ENCODE assay signal across 10 mouse cellular contexts in genomic region chr13:108151782-108152181, GRCm38 (mm10). TPM values are rescaled to one million over a fixed set of nuclear protein-coding genes. Genes with fewer than 3 reads are reported as not detected.
DNase-seq lines count a peak whose midpoint lies in the region; ATAC-seq and TF ChIP-seq lines count a peak whose summit lies in the region.
"Had no signal": no experiment of that assay in that cellular context is flagged by ENCODE, and none has a peak within 500 bp of the region (broad histone marks: within the 10 kb centered on the region; RNA-seq: fewer than 3 reads in every experiment).

No protein-coding gene starts in this region.

- H3K4me2 ChIP-seq in hindbrain, embryonic 14.5 days (replicated peaks) = no peak overlapping the region
- H3K4me2 ChIP-seq in forebrain, embryonic 16.5 days (ENCODE audit: low read length) = no peak overlapping the region
- H3K4me2 ChIP-seq: liver, embryonic 15.5 days had no signal

- peak; percentile 54 for DNase-seq in hindbrain, embryonic 14.5 days (ENCODE audit: low spot score)
- DNase-seq in hindbrain, embryonic 10.5 days (ENCODE audit: low spot score) = no peak
- DNase-seq in 416B (ENCODE audit: low read depth) (peak; percentile 73), ES-E14 (ENCODE audit: low read depth, low spot score) (no peak)
- DNase-seq in adrenal gland, adult 2 months = no peak
- DNase-seq in ovary, adult 18-20 months (ENCODE audit: low spot score) = no peak
- DNase-seq: heart, postnatal 36 days had no signal

- in situ Hi-C loops in ES-E14 (cut with MboI; ENCODE audit: low sequenced_read_pairs in 2 of 2, unreplicated experiment in 2 of 2) = no loop called here

- H3K36me3 ChIP-seq in hindbrain, embryonic 14.5 days (replicated peaks; ENCODE audit: control insufficient read depth, insufficient read depth) = no peaks in the 10 kb centered on the region
- H3K36me3 ChIP-seq in hindbrain, embryonic 10.5 days = no peaks in the 10 kb centered on the region
- peaks cover 2% of the 10 kb centered on the region; the same call in 1 of the 2 replicates for H3K36me3 ChIP-seq in ES-E14 (ENCODE audit: control insufficient read depth, insufficient read depth, low read length, poor library complexity, severe bottlenecking)
- no peaks in the 10 kb centered on the region for H3K36me3 ChIP-seq in forebrain, embryonic 16.5 days (ENCODE audit: control insufficient read depth, insufficient read depth)
- H3K36me3 ChIP-seq: liver, embryonic 15.5 days had no signal

- H3K9me3 ChIP-seq in hindbrain, embryonic 14.5 days (ENCODE audit: control insufficient read depth, low read length) = no peaks in the 10 kb centered on the region
- no peaks in the 10 kb centered on the region for H3K9me3 ChIP-seq in hindbrain, embryonic 10.5 days
- H3K9me3 ChIP-seq in ES-E14 (ENCODE audit: control insufficient read depth, insufficient read depth, low read depth, low read length) = no peaks in the 10 kb centered on the region
- H3K9me3 ChIP-seq in forebrain, embryonic 16.5 days (ENCODE audit: control insufficient read depth, low read length) = no peaks in the 10 kb centered on the region
- H3K9me3 ChIP-seq: liver, embryonic 15.5 days had no signal

- H3K27ac ChIP-seq in hindbrain, embryonic 14.5 days = no peak overlapping the region
- no peak overlapping the region for H3K27ac ChIP-seq in hindbrain, embryonic 10.5 days
- H3K27ac ChIP-seq in ES-E14 (ENCODE audit: insufficient read depth, low read depth, low read length, poor library complexity, severe bottlenecking) = no peak overlapping the region
- no peak overlapping the region for H3K27ac ChIP-seq in forebrain, embryonic 16.5 days (ENCODE audit: low read length)
- H3K27ac ChIP-seq: liver, embryonic 15.5 days had no signal

- no peak overlapping the region for H3K9ac ChIP-seq in hindbrain, embryonic 14.5 days
- no peak overlapping the region for H3K9ac ChIP-seq in ES-E14 (ENCODE audit: insufficient read depth, low read depth, low read length, poor library complexity, severe bottlenecking)
- H3K9ac ChIP-seq in forebrain, embryonic 16.5 days (replicated peaks; ENCODE audit: low read depth, low read length) = no peak overlapping the region
- H3K9ac ChIP-seq: liver, embryonic 15.5 days had no signal

- ATAC-seq in hindbrain, embryonic 14.5 days (ENCODE audit: low FRiP score) = no peak
- 0 out of 2 replicates have a peak, but pooled peaks have one; percentile 61 for ATAC-seq in erythroid progenitor cell, adult 5-6 weeks (replicated peaks; ENCODE audit: low FRiP score, poor library complexity, severe bottlenecking)
- no peak for ATAC-seq in forebrain, embryonic 16.5 days

- H3K4me3 ChIP-seq in hindbrain, embryonic 14.5 days (replicated peaks; ENCODE audit: low read length) = no peak overlapping the region
- no peak overlapping the region for H3K4me3 ChIP-seq in hindbrain, embryonic 10.5 days
- no peak overlapping the region for H3K4me3 ChIP-seq in ES-E14 (ENCODE audit: insufficient read depth in 1 of 2, low read depth in 1 of 2, low read length in 2 of 2, poor library complexity in 1 of 2, severe bottlenecking in 1 of 2)
- no peak overlapping the region for H3K4me3 ChIP-seq in forebrain, embryonic 16.5 days (replicated peaks; ENCODE audit: low read length)
- H3K4me3 ChIP-seq: liver, embryonic 15.5 days had no signal

- no peaks in the 10 kb centered on the region for H3K4me1 ChIP-seq in hindbrain, embryonic 14.5 days (replicated peaks; ENCODE audit: control insufficient read depth, insufficient read depth, low read length)
- H3K4me1 ChIP-seq in hindbrain, embryonic 10.5 days (replicated peaks) = no peaks in the 10 kb centered on the region
- H3K4me1 ChIP-seq in ES-E14 (ENCODE audit: control insufficient read depth in 2 of 2, insufficient read depth in 2 of 2, low read length in 2 of 2, poor library complexity in 1 of 2) = no peaks in the 10 kb centered on the region
- H3K4me1 ChIP-seq in forebrain, embryonic 16.5 days (replicated peaks; ENCODE audit: control insufficient read depth, insufficient read depth, low read length) = no peaks in the 10 kb centered on the region

- no peaks in the 10 kb centered on the region for H3K27me3 ChIP-seq in hindbrain, embryonic 14.5 days (ENCODE audit: control insufficient read depth, insufficient read depth, low read length)
- H3K27me3 ChIP-seq in hindbrain, embryonic 10.5 days (ENCODE audit: insufficient read depth, poor library complexity, severe bottlenecking) = no peaks in the 10 kb centered on the region
- no peaks in the 10 kb centered on the region for H3K27me3 ChIP-seq in forebrain, embryonic 16.5 days (replicated peaks; ENCODE audit: control insufficient read depth, insufficient read depth, low read length)
- H3K27me3 ChIP-seq: liver, embryonic 15.5 days had no signal

TF ChIP-seq in ES-E14, 5 proteins besides CTCF, POLR2A, EP300 and RAD21:
- TF ChIP-seq ZC3H11A (IDR thresholded peaks at IDR 0.05; ENCODE audit: borderline replicate concordance, low read depth, low read length) (peak; percentile 37; the same call in 1 of the 2 replicates), ZNF384 (IDR thresholded peaks at IDR 0.05; ENCODE audit: low read depth, low read length) (no peak), MAFK (IDR thresholded peaks at IDR 0.05; ENCODE audit: insufficient read depth, low read depth, low read length) (no peak), HCFC1 (IDR thresholded peaks at IDR 0.05; ENCODE audit: borderline replicate concordance, insufficient read depth, low read length) (no peak), CHD2 (IDR thresholded peaks at IDR 0.05; ENCODE audit: low read depth, low read length) (no peak)

RNA-seq across cellular contexts. Expression of gene Ndufaf2, which starts 6.6 kb away (rescaled TPM):
- polyA plus RNA-seq in hindbrain, embryonic 14.5 days (2014; fragmentation: Nextera tagmentation; extraction: Ambion mirVana) = 68.5 and 70.5 TPM in 2 replicates
- 83.1 and 86.2 TPM in 2 replicates for polyA plus RNA-seq in hindbrain, embryonic 10.5 days (2016; fragmentation: Nextera tagmentation; extraction: Ambion mirVana)
- total RNA-seq in ES-E14 (2012; rRNA removed) = 31.6 and 41.1 TPM in 2 replicates
- total RNA-seq in erythroid progenitor cell, adult 5-6 weeks (2015; ENCODE audit: low replicate concordance) = 8.3 and 12.6 TPM in 2 replicates
- total RNA-seq in erythroid progenitor cell, adult 5-6 weeks (2017; ENCODE audit: low replicate concordance) = 8.9 and 13.3 TPM in 2 replicates
- 10 to 100 TPM; 31.2 to 35.6 TPM for total RNA-seq in adrenal gland, adult 2 months (2021)
- 2.4 and 3.7 TPM in 2 replicates for polyA plus RNA-seq in adrenal gland, adult 2 months (2012; rRNA removed)
- 63.4 and 72.8 TPM in 2 replicates for polyA plus RNA-seq in forebrain, embryonic 16.5 days (2015; fragmentation: Nextera tagmentation; extraction: Ambion mirVana)

RNA-seq across cellular contexts. Expression of gene Ercc8, which starts 6.7 kb away (rescaled TPM):
- 30.8 and 31.5 TPM in 2 replicates for polyA plus RNA-seq in hindbrain, embryonic 14.5 days (2014; fragmentation: Nextera tagmentation; extraction: Ambion mirVana)
- 21.7 and 24.9 TPM in 2 replicates for polyA plus RNA-seq in hindbrain, embryonic 10.5 days (2016; fragmentation: Nextera tagmentation; extraction: Ambion mirVana)
- 17.3 and 18.3 TPM in 2 replicates for total RNA-seq in ES-E14 (2012; rRNA removed)
- total RNA-seq in erythroid progenitor cell, adult 5-6 weeks (2015; ENCODE audit: low replicate concordance) = 2.9 and 4.3 TPM in 2 replicates
- total RNA-seq in erythroid progenitor cell, adult 5-6 weeks (2017; ENCODE audit: low replicate concordance) = 4.9 TPM in 1 of 2 replicates, not detected in the other
- total RNA-seq in adrenal gland, adult 2 months (2021) = 1 to 10 TPM; 8.4 to 9.2 TPM
- 2.4 and 3.4 TPM in 2 replicates for polyA plus RNA-seq in adrenal gland, adult 2 months (2012; rRNA removed)
- polyA plus RNA-seq in forebrain, embryonic 16.5 days (2015; fragmentation: Nextera tagmentation; extraction: Ambion mirVana) = 33.3 and 33.5 TPM in 2 replicates

Comparison
In these comparisons a context has a peak if more than half of its experiments do, and no peak if none do; other contexts are left out.
1. DNase-seq: peak in hindbrain, embryonic 14.5 days (single experiment) and 416B (single experiment); none in hindbrain, embryonic 10.5 days (single experiment), ES-E14 (single experiment), adrenal gland, adult 2 months (single experiment) and ovary, adult 18-20 months (single experiment).
2. RNA of gene Ndufaf2, which starts 6.6 kb away (polyA plus RNA-seq): 83.1 to 86.2 TPM in hindbrain, embryonic 10.5 days, 63.4 to 72.8 TPM in forebrain, embryonic 16.5 days and 68.5 to 70.5 TPM in hindbrain, embryonic 14.5 days; 2.4 to 3.7 TPM in adrenal gland, adult 2 months; every median in the first group is over 10 times any median in the second.